Mouse (Mus musculus) hindbrain, postnatal 0 days (tissue): ENCODE data around the gene Olfr547. TPM values are rescaled to one million over a fixed set of nuclear protein-coding genes. Genes with fewer than 3 reads are reported as not detected.
"Not testable (repeated sequence)": the region's sequence is repeated elsewhere in the genome, so short reads cannot be mapped to it uniquely, and the experiment has no call there.

Source experiments
- ATAC-seq: fragments of 200-750 bp; cut with Nextera tagmentation; 2 replicates; pipeline ENCODE4 v1.8.0; 2017; ENCODE audit warnings: mild to moderate bottlenecking, moderate TSS enrichment, moderate library complexity
- DNase-seq: peaks from one replicate; pipeline ENCODE4 v3.0.0-alpha.2; 2015; ENCODE audit warnings: low spot score
- H3K27ac ChIP-seq: fragments of 300-500 bp; sonication (generic); 2 replicates; pipeline ENCODE4 v1.5.1; 2014; ENCODE audit warnings: mild to moderate bottlenecking
- H3K27me3 ChIP-seq: fragments of 300-500 bp; sonication (generic); 2 replicates; pipeline ENCODE4 v1.6.1; 2014; ENCODE audit warnings: low read length, mixed read lengths; ENCODE audit not compliant: insufficient read depth
- H3K36me3 ChIP-seq: fragments of 300-500 bp; sonication (generic); 2 replicates; pipeline ENCODE4 v1.6.1; 2014; ENCODE audit warnings: low read length, mixed read lengths; ENCODE audit not compliant: insufficient read depth
- H3K4me1 ChIP-seq: fragments of 300-500 bp; sonication (generic); 2 replicates; pipeline ENCODE4 v1.6.1; 2014; ENCODE audit warnings: antibody characterized with exemption, low read length, mixed read lengths; ENCODE audit not compliant: insufficient read depth
- H3K4me2 ChIP-seq: fragments of 300-500 bp; sonication (generic); 2 replicates; pipeline ENCODE4 v1.6.1; 2014; ENCODE audit warnings: low read depth, mild to moderate bottlenecking, low read length, moderate library complexity, mixed read lengths
- H3K4me3 ChIP-seq: fragments of 300-500 bp; sonication (generic); 2 replicates; pipeline ENCODE4 v1.5.1; 2014; ENCODE audit warnings: low read length
- H3K9ac ChIP-seq: fragments of 300-500 bp; sonication (generic); replicated peaks from 2 replicates; pipeline ENCODE4 v1.6.1; 2014; ENCODE audit warnings: mild to moderate bottlenecking, low read length, moderate library complexity, mixed read lengths
- H3K9me3 ChIP-seq: fragments of 300-500 bp; sonication (generic); 2 replicates; pipeline ENCODE4 v1.6.1; 2016; ENCODE audit warnings: low read length, mixed read lengths
- CTCF ChIP-seq: IDR thresholded peaks from 2 replicates; pipeline ENCODE4 v1.5.1; 2016; ENCODE audit warnings: antibody characterized with exemption, control low read depth, low read depth
- WGBS: fragments of 180-500 bp; shearing (Covaris S2); extraction: QIAGEN DNeasy Blood & Tissue Kit; methylation state at CpG from one replicate; pipeline ENCODE4 v1.1.7; 2014; 5-methylcytosine and 5-hydroxymethylcytosine counted together
- polyA plus RNA-seq: library from polyadenylated mRNA; unstranded; fragments of >200 nt; fragmentation: Nextera tagmentation; extraction: Ambion mirVana; gene quantifications from 2 replicates; pipeline ENCODE4 v1.2.1, GENCODE M21; 2015
- total RNA-seq: library from RNA; depleted of rRNA; stranded (reverse); fragments of >200 nt; gene quantifications from 2 replicates; pipeline ENCODE4 v1.2.3, GENCODE M21; 2014; rRNA removed

Olfr547 gene
- total RNA-seq (not detected in 2 replicates), polyA plus RNA-seq (not detected in 2 replicates)

GRCm38 (mm10) chr7:102534449-102534848, at the start of gene Olfr547:
Gene Olfr547, plus strand, starts transcription at chr7:102534749.
- Histone ChIP-seq H3K4me2 (no peak within 1 kb of the TSS), H3K36me3 (no peaks in the 10 kb centered on the region)
- 81% methylated on average over 1 of the region's 1 CpGs for WGBS

GRCm38 (mm10) chr7:102484766-102485165, 49.8 kb upstream of the Olfr547 start:
- H3K9ac ChIP-seq, H3K27ac ChIP-seq, H3K4me3 ChIP-seq, DNase-seq, H3K27me3 ChIP-seq, H3K9me3 ChIP-seq, H3K4me2 ChIP-seq, H3K4me1 ChIP-seq, H3K36me3 ChIP-seq: not testable (repeated sequence)
- WGBS, result 67% methylated on average over 7 of the region's 8 CpGs
- ATAC-seq, result peak; percentile 27; the same call in 1 of the 2 replicates

More at GRCm38 (mm10) chr7:102534449-102534848, at the start of gene Olfr547:
- no peak within 1 kb of the TSS for H3K27ac ChIP-seq
- no peak within 1 kb of the TSS for H3K4me3 ChIP-seq
- no peak for ATAC-seq
- DNase-seq, result no peak
- no peaks in the 10 kb centered on the region for H3K9me3 ChIP-seq
- no peak within 1 kb of the TSS for H3K9ac ChIP-seq
- H3K4me1 ChIP-seq, result no peaks in the 10 kb centered on the region
- no peaks in the 10 kb centered on the region for H3K27me3 ChIP-seq
- no peak for TF ChIP-seq CTCF

DNA sequence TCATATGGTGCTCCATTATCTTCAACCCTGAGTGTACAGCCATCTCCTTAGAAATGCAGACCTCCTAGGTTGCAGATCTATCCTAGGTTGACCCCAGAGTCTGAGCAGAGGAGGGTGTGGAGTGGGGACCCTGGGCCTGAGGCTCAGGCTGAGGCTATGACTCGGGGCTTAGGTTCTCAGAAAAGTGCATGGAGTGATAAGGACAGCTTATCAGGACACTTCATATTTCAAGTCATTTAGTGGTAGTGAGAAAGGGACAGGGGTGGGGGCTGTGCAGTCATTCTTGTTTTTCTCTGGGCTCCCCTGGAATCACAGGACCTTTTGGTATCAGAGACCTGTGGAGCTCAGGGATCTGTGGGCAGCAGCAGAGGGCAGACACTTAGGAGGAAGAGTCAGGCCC, 48.4 kb upstream of the Olfr547 start:
- TF ChIP-seq CTCF, result no peak
- Histone ChIP-seq H3K27me3 (no peaks in the 10 kb centered on the region), H3K36me3 (no peaks in the 10 kb centered on the region), H3K4me2 (no peak overlapping the region), H3K9ac (no peak overlapping the region), H3K4me3 (no peak overlapping the region), H3K4me1 (no peaks in the 10 kb centered on the region), H3K9me3 (no peaks in the 10 kb centered on the region), H3K27ac (no peak overlapping the region)
- WGBS, result 96% methylated on average over 1 of the region's 1 CpGs
- ATAC-seq, result no peak
- DNase-seq, result no peak

- Histone ChIP-seq H3K4me2 (no peak within 1 kb of the TSS), H3K36me3 (no peaks in the 10 kb centered on the region), H3K4me3 (no peak within 1 kb of the TSS), H3K9me3 (no peaks in the 10 kb centered on the region), H3K27ac (no peak within 1 kb of the TSS), H3K9ac (no peak within 1 kb of the TSS), H3K4me1 (no peaks in the 10 kb centered on the region), H3K27me3 (no peaks in the 10 kb centered on the region)
- no peak for TF ChIP-seq CTCF
- no peak for DNase-seq
- WGBS, result 67% methylated on average over 1 of the region's 1 CpGs
- ATAC-seq, result no peak
These were observed 46.4 kb upstream of the Olfr547 start, which contains the start of gene Olfr544 for GRCm38 (mm10) chr7:102488161-102488560. Gene Olfr544, minus strand, starts transcription at chr7:102488313.

GRCm38 (mm10) chr7:102494416-102494815, 40.1 kb upstream of the Olfr547 start:
- H3K36me3 ChIP-seq, H3K4me3 ChIP-seq, ATAC-seq, H3K9ac ChIP-seq, H3K9me3 ChIP-seq, H3K27me3 ChIP-seq, DNase-seq, H3K4me1 ChIP-seq, H3K27ac ChIP-seq, H3K4me2 ChIP-seq: not testable (repeated sequence)
- WGBS, result 63% methylated on average over 6 of the region's 7 CpGs

- 75% methylated on average over 3 of the region's 3 CpGs for WGBS
- Histone ChIP-seq H3K9me3 (no peaks in the 10 kb centered on the region), H3K4me1 (no peaks in the 10 kb centered on the region), H3K4me3 (no peak within 1 kb of the TSS), H3K36me3 (no peaks in the 10 kb centered on the region), H3K27ac (no peak within 1 kb of the TSS), H3K9ac (no peak within 1 kb of the TSS), H3K4me2 (no peak within 1 kb of the TSS), H3K27me3 (no peaks in the 10 kb centered on the region)
- no peak for TF ChIP-seq CTCF
- no peak for ATAC-seq
- no peak for DNase-seq
These were observed 35.1 kb upstream of the Olfr547 start, which contains the start of gene Olfr545 for GRCm38 (mm10) chr7:102499473-102499872. Gene Olfr545, minus strand, starts transcription at chr7:102499573.

GRCm38 (mm10) chr7:102501986-102502385, 32.6 kb upstream of the Olfr547 start:
- Histone ChIP-seq H3K4me3 (no peak overlapping the region), H3K9ac (no peak overlapping the region), H3K27me3 (no peaks in the 10 kb centered on the region), H3K27ac (no peak overlapping the region), H3K36me3 (no peaks in the 10 kb centered on the region), H3K4me1 (no peaks in the 10 kb centered on the region), H3K4me2 (no peak overlapping the region), H3K9me3 (no peaks in the 10 kb centered on the region)
- DNase-seq (no peak), ATAC-seq (no peak)
- no peak for TF ChIP-seq CTCF
- 85% methylated on average over 5 of the region's 5 CpGs for WGBS
